Mouse (Mus musculus) heart, embryonic 14.5 days (tissue): Measurements from ENCODE around the gene Pparg. TPM values are rescaled to one million over a fixed set of nuclear protein-coding genes. Genes with fewer than 3 reads are reported as not detected.

Experiments
- ATAC-seq: fragments of 200-750 bp; cut with Nextera tagmentation; 2 replicates; pipeline ENCODE4 v1.8.0; 2017; ENCODE audit warnings: low read depth, moderate TSS enrichment; ENCODE audit not compliant: insufficient number of reproducible peaks, insufficient read depth, low FRiP score
- H3K27ac ChIP-seq, 2 experiments: fragments of 200-500 bp in 1 of 2; fragments of 300-500 bp in 1 of 2; sonication (generic) in 1 of 2; replicated peaks in 1 of 2; 2 replicates each; pipeline ENCODE4 v1.5.1; 2012 to 2014; ENCODE audit warnings: low read depth in 2 of 2, low read length in 2 of 2, control low read depth in 1 of 2, mild to moderate bottlenecking in 1 of 2, mixed read lengths in 1 of 2; ENCODE audit not compliant: control insufficient read depth in 1 of 2, insufficient read depth in 1 of 2
- H3K27me3 ChIP-seq: fragments of 300-500 bp; sonication (generic); 2 replicates; pipeline ENCODE4 v1.6.1; 2014; ENCODE audit warnings: mild to moderate bottlenecking, low read length, control low read depth; ENCODE audit not compliant: control insufficient read depth, insufficient read depth
- H3K36me3 ChIP-seq: fragments of 300-500 bp; sonication (generic); 2 replicates; pipeline ENCODE4 v1.6.1; 2014; ENCODE audit warnings: mild to moderate bottlenecking, control low read depth, low read length, mixed read lengths; ENCODE audit not compliant: control insufficient read depth, insufficient read depth
- H3K4me1 ChIP-seq, 2 experiments: fragments of 200-500 bp in 1 of 2; fragments of 300-500 bp in 1 of 2; sonication (generic) in 1 of 2; 2 replicates each; pipeline ENCODE4 v1.6.1; 2012 to 2014; ENCODE audit warnings: low read length in 2 of 2, control low read depth in 1 of 2, mixed read lengths in 1 of 2; ENCODE audit not compliant: control insufficient read depth in 2 of 2, insufficient read depth in 2 of 2
- H3K4me2 ChIP-seq: fragments of 300-500 bp; sonication (generic); 2 replicates; pipeline ENCODE4 v1.6.1; 2014; ENCODE audit warnings: mild to moderate bottlenecking, low read length
- H3K4me3 ChIP-seq, 2 experiments: fragments of 200-500 bp in 1 of 2; fragments of 300-500 bp in 1 of 2; sonication (generic) in 1 of 2; 2 replicates each; pipeline ENCODE4 v1.5.1; 2012 to 2014; ENCODE audit warnings: low read length in 2 of 2, mild to moderate bottlenecking in 2 of 2, control low read depth in 1 of 2, low read depth in 1 of 2, moderate library complexity in 1 of 2; ENCODE audit not compliant: control insufficient read depth in 1 of 2, insufficient read depth in 1 of 2
- H3K9ac ChIP-seq: fragments of 300-500 bp; sonication (generic); 2 replicates; pipeline ENCODE4 v1.6.1; 2014; ENCODE audit warnings: mild to moderate bottlenecking, low read length
- H3K9me3 ChIP-seq: fragments of 300-500 bp; sonication (generic); 2 replicates; pipeline ENCODE4 v1.6.1; 2016; ENCODE audit warnings: low read length, control low read depth; ENCODE audit not compliant: control insufficient read depth
- WGBS: fragments of 180-500 bp; shearing (Covaris S2); extraction: QIAGEN DNeasy Blood & Tissue Kit; methylation state at CpG from one replicate; pipeline ENCODE4 v1.1.7; 2014; 5-methylcytosine and 5-hydroxymethylcytosine counted together
- polyA plus RNA-seq: library from polyadenylated mRNA; unstranded; fragments of >200 nt; fragmentation: Nextera tagmentation; extraction: Ambion mirVana; gene quantifications from 2 replicates; pipeline ENCODE4 v1.2.1, GENCODE M21; 2014

Gene Pparg
- polyA plus RNA-seq, 1 experiment from 2014 or later: 2.4 TPM

GRCm38 (mm10) chr6:115361606-115362462 is 1.1 kb downstream of the Pparg start:
- H3K9me3 ChIP-seq: peaks cover 6% of the 10 kb centered on the region
- H3K4me2 ChIP-seq: peak overlapping the region; percentile 85
- ATAC-seq: peak; percentile 54; the same call in 1 of the 2 replicates
- H3K4me3 ChIP-seq: peak overlapping the region; percentile 53 to 61
- peaks cover 3 to 4% of the 10 kb centered on the region in 2 experiments; a peak in 2 of 4 replicates for H3K4me1 ChIP-seq
- WGBS: 3% methylated on average over 48 of the region's 48 CpGs
- H3K27me3 ChIP-seq: peaks cover 15% of the 10 kb centered on the region; the same call in 1 of the 2 replicates
- no peaks in the 10 kb centered on the region for H3K36me3 ChIP-seq
- peak overlapping the region; percentile 72 for H3K9ac ChIP-seq
- H3K27ac ChIP-seq: no peak overlapping the region

- H3K4me2 ChIP-seq: no peak overlapping the region
- no peak overlapping the region for H3K4me3 ChIP-seq
- WGBS: 66% methylated on average over 3 of the region's 3 CpGs
- no peak overlapping the region for H3K27ac ChIP-seq
- H3K9ac ChIP-seq: no peak overlapping the region
- H3K27me3 ChIP-seq: peaks cover 9% of the 10 kb centered on the region; the same call in 1 of the 2 replicates
- H3K4me1 ChIP-seq: peaks cover under 1% of the 10 kb centered on the region in 2 experiments; a peak in 2 of 4 replicates
- ATAC-seq: no peak
- no peaks in the 10 kb centered on the region for H3K9me3 ChIP-seq
- no peaks in the 10 kb centered on the region for H3K36me3 ChIP-seq
Measured at GRCm38 (mm10) chr6:115366869-115367610, 6.3 kb downstream of the Pparg start.

GRCm38 (mm10) chr6:115374871-115375852 is 14.4 kb downstream of the Pparg start:
- Histone ChIP-seq H3K4me2 (no peak overlapping the region), H3K36me3 (no peaks in the 10 kb centered on the region), H3K9me3 (no peaks in the 10 kb centered on the region), H3K27me3 (no peaks in the 10 kb centered on the region), H3K4me1 (no peaks in the 10 kb centered on the region), H3K27ac (no peak overlapping the region), H3K9ac (no peak overlapping the region), H3K4me3 (no peak overlapping the region)
- WGBS: 81% methylated on average over 5 of the region's 5 CpGs
- ATAC-seq: no peak

- Histone ChIP-seq H3K4me3 (no peak overlapping the region), H3K36me3 (no peaks in the 10 kb centered on the region), H3K27me3 (no peaks in the 10 kb centered on the region), H3K4me1 (peaks cover 0 to 5% of the 10 kb centered on the region in 2 experiments; a peak in 1 of 4 replicates), H3K27ac (no peak overlapping the region), H3K9ac (no peak overlapping the region), H3K4me2 (no peak overlapping the region), H3K9me3 (no peaks in the 10 kb centered on the region)
- ATAC-seq: no peak
- 81% methylated on average over 5 of the region's 5 CpGs for WGBS
Measured at GRCm38 (mm10) chr6:115380596-115380995, 19.8 kb downstream of the Pparg start.

GRCm38 (mm10) chr6:115382712-115383111 is 22.0 kb downstream of the Pparg start:
- Histone ChIP-seq H3K27ac (no peak overlapping the region), H3K27me3 (no peaks in the 10 kb centered on the region), H3K4me3 (no peak overlapping the region), H3K4me1 (peaks cover 0 to 5% of the 10 kb centered on the region in 2 experiments; a peak in 1 of 4 replicates), H3K36me3 (no peaks in the 10 kb centered on the region), H3K4me2 (no peak overlapping the region), H3K9me3 (no peaks in the 10 kb centered on the region), H3K9ac (no peak overlapping the region)
- 44% methylated on average over 5 of the region's 5 CpGs for WGBS
- ATAC-seq: no peak

- H3K27me3 ChIP-seq: no peaks in the 10 kb centered on the region
- H3K27ac ChIP-seq: no peak overlapping the region
- ATAC-seq: no peak
- no peaks in the 10 kb centered on the region for H3K9me3 ChIP-seq
- H3K4me2 ChIP-seq: no peak overlapping the region
- H3K36me3 ChIP-seq: no peaks in the 10 kb centered on the region
- 83% methylated on average over 4 of the region's 4 CpGs for WGBS
- no peak overlapping the region for H3K9ac ChIP-seq
- H3K4me3 ChIP-seq: no peak overlapping the region
- no peaks in the 10 kb centered on the region for H3K4me1 ChIP-seq
Measured at GRCm38 (mm10) chr6:115389945-115390540, 29.3 kb downstream of the Pparg start.
